Mouse (Mus musculus) forebrain, embryonic 11.5 days (tissue): ENCODE measurements around the gene Adam19. TPM values are rescaled to one million over a fixed set of nuclear protein-coding genes. Genes with fewer than 3 reads are reported as not detected.
A peak's percentile ranks its signal among the peaks of the same experiment; 100 is the strongest.

Experiments
- ATAC-seq: fragments of 200-750 bp; cut with Nextera tagmentation; replicated peaks from 2 replicates; pipeline ENCODE4 v1.8.0; 2017; ENCODE audit warnings: moderate TSS enrichment; ENCODE audit not compliant: low FRiP score
- DNase-seq: peaks from one replicate; pipeline ENCODE4 v3.0.0-alpha.2; 2017; ENCODE audit warnings: low spot score
- H3K27ac ChIP-seq: fragments of 300-500 bp; sonication (generic); 2 replicates; pipeline ENCODE4 v1.5.1; 2014; ENCODE audit warnings: low read depth, low read length
- H3K27me3 ChIP-seq: fragments of 300-500 bp; sonication (generic); 2 replicates; pipeline ENCODE4 v1.6.1; 2014; ENCODE audit warnings: mild to moderate bottlenecking, low read length, mixed read lengths; ENCODE audit not compliant: control insufficient read depth, insufficient read depth
- H3K36me3 ChIP-seq: fragments of 300-500 bp; sonication (generic); 2 replicates; pipeline ENCODE4 v1.6.1; 2014; ENCODE audit warnings: mild to moderate bottlenecking, low read length, moderate library complexity, mixed read lengths; ENCODE audit not compliant: control insufficient read depth, insufficient read depth
- H3K4me1 ChIP-seq: fragments of 300-500 bp; sonication (generic); replicated peaks from 2 replicates; pipeline ENCODE4 v1.6.1; 2014; ENCODE audit warnings: low read length, mixed read lengths; ENCODE audit not compliant: control insufficient read depth, insufficient read depth
- H3K4me2 ChIP-seq: fragments of 300-500 bp; sonication (generic); 2 replicates; pipeline ENCODE4 v1.6.1; 2014; ENCODE audit warnings: low read depth, mild to moderate bottlenecking, low read length, moderate library complexity, mixed read lengths; ENCODE audit not compliant: severe bottlenecking
- H3K4me3 ChIP-seq: fragments of 300-500 bp; sonication (generic); 2 replicates; pipeline ENCODE4 v1.5.1; 2014; ENCODE audit warnings: low read depth, low read length
- H3K9ac ChIP-seq: fragments of 300-500 bp; sonication (generic); 2 replicates; pipeline ENCODE4 v1.6.1; 2014; ENCODE audit warnings: low read length
- H3K9me3 ChIP-seq: fragments of 300-500 bp; sonication (generic); 2 replicates; pipeline ENCODE4 v1.6.1; 2016; ENCODE audit warnings: low read length, mixed read lengths; ENCODE audit not compliant: control insufficient read depth
- WGBS: fragments of 180-500 bp; shearing (Covaris S2); extraction: QIAGEN DNeasy Blood & Tissue Kit; methylation state at CpG from one replicate; pipeline ENCODE4 v1.1.7; 2014; 5-methylcytosine and 5-hydroxymethylcytosine counted together
- polyA plus RNA-seq: library from polyadenylated mRNA; unstranded; fragments of >200 nt; fragmentation: Nextera tagmentation; extraction: Ambion mirVana; gene quantifications from 2 replicates; pipeline ENCODE4 v1.2.1, GENCODE M21; 2014

Gene Adam19
- 7.9 and 8.3 TPM in 2 replicates for polyA plus RNA-seq

DNA sequence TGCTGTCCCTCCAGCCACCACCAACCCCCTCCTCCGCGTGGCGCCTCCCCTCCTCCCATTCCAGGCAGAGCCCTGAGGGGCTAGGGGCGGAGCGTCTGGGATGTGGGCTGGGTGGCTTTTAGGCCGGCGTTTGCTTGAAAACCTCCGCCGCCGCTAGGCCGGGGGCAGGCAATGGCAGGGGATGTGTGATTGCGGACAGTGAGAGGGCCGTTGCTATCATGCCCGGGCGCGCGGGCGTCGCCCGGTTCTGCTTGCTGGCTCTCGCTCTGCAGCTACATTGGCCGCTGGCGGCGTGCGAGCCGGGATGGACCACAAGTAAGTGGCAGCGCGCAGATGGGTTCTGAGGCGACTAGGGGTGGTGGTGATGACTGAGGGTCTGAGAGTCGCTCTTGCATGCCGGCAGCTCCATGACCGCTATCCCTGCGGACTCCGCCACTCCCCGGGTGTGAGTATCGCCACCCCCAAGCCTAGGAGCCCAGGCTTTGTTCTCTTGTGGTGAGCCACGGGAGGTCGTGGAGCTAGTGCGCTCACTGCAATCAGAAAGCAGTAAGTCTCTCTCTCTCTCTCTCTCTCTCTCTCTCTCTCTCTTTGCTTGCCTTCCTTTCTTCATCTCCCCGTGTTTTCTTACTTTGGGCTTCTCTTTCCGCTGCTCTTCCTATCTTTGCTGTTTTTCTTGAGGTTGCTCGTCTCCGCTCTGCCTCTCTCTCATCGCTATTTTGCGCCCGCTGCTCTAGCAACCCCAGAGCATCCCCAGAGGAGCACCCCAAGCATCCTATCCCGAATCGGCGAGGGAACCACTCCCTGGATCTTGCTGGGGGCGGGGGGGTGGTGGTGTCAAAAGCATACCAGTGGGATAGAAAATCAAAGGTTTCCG, at the start of gene Adam19:
Gene Adam19 (plus strand): TSS at position 97 of the 874 bp plus-strand sequence.
- Histone ChIP-seq H3K27me3 (peaks cover 4% of the 10 kb centered on the region), H3K4me3 (peak within 1 kb of the TSS; percentile 59), H3K4me2 (peak within 1 kb of the TSS; percentile 77), H3K4me1 (peaks cover 4% of the 10 kb centered on the region; the same call in 1 of the 2 replicates), H3K36me3 (no peaks in the 10 kb centered on the region), H3K9ac (peak within 1 kb of the TSS; percentile 75), H3K27ac (peak within 1 kb of the TSS; percentile 55), H3K9me3 (no peaks in the 10 kb centered on the region)
- DNase-seq: peak; percentile 91
- peak; percentile 86 for ATAC-seq
- under 1% methylated on average over 49 of the region's 51 CpGs for WGBS

DNA sequence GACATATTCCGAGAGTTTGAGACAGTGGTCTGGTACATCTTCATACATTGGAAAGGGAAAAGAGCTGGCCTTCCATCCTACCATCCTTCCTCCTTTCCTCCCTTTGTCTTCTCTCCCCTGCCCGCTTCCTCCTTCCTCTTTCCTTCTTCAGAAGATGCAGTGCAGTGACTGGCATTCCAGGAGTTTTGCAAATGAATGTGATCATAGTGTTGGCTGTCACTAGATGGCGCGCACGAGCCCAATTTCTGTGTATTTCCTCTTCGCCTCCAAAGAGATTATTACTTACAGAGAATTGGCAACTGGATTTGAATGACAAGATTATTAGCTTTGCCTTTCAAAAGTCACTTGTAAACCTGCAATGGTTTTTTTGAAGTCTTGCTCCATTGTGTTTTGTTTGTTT, 39.7 kb upstream of the Adam19 start:
- 19% methylated on average over 6 of the region's 6 CpGs for WGBS
- H3K4me3 ChIP-seq: no peak overlapping the region
- H3K4me2 ChIP-seq: no peak overlapping the region
- ATAC-seq (no peak), DNase-seq (peak; percentile 85)
- H3K9me3 ChIP-seq: no peaks in the 10 kb centered on the region
- no peaks in the 10 kb centered on the region for H3K4me1 ChIP-seq
- no peak overlapping the region for H3K27ac ChIP-seq
- H3K27me3 ChIP-seq: no peaks in the 10 kb centered on the region
- no peaks in the 10 kb centered on the region for H3K36me3 ChIP-seq
- H3K9ac ChIP-seq: no peak overlapping the region

DNA sequence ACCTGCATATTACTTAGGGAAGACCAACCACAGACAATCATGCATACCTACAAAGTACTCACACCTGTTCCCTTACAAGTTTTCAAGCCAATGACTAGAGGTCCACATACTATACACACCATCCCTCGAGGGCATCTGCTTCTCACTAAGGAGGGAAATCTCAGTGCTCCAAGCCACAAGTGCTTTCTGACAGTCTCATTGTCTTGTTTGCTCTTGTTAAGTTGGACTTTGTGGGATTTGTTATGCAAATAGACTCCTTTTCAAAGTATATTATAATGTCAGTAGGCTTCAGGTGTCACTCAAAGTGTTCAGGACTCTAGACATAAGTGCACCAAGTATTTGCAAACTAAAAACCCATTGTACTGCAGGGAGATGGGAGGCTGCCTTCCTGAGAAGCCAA, 35.5 kb upstream of the Adam19 start:
- no peaks in the 10 kb centered on the region for H3K4me1 ChIP-seq
- no peak overlapping the region for H3K4me3 ChIP-seq
- 80% methylated on average over 1 of the region's 1 CpGs for WGBS
- no peak for ATAC-seq
- H3K27ac ChIP-seq: no peak overlapping the region
- H3K27me3 ChIP-seq: no peaks in the 10 kb centered on the region
- no peaks in the 10 kb centered on the region for H3K36me3 ChIP-seq
- H3K9me3 ChIP-seq: no peaks in the 10 kb centered on the region
- H3K4me2 ChIP-seq: no peak overlapping the region
- peak; percentile 23 for DNase-seq
- no peak overlapping the region for H3K9ac ChIP-seq

DNA sequence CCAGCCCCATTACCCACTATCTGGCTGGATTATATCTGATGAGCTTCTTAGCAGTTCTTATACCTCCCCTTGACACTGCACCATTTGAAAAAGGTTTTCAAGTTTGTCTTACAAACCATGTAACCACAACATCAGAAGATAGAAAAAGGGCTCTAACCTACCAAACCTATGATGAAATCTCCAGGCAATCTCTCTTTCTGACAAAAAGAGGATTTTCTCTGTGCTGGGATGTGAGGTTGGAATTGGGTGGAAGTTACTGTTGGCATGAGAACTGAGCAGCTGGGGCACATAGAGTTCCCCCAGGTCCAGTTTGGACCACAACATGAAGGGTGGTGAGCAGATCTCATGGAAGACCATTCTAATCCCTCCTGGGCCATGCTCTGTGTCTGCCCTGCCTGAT, 33.9 kb upstream of the Adam19 start:
- H3K27ac ChIP-seq: no peak overlapping the region
- H3K4me3 ChIP-seq: no peak overlapping the region
- no peaks in the 10 kb centered on the region for H3K4me1 ChIP-seq
- no peak overlapping the region for H3K4me2 ChIP-seq
- no peaks in the 10 kb centered on the region for H3K27me3 ChIP-seq
- DNase-seq: no peak
- ATAC-seq: no peak
- H3K36me3 ChIP-seq: no peaks in the 10 kb centered on the region
- no peak overlapping the region for H3K9ac ChIP-seq
- H3K9me3 ChIP-seq: no peaks in the 10 kb centered on the region

DNA sequence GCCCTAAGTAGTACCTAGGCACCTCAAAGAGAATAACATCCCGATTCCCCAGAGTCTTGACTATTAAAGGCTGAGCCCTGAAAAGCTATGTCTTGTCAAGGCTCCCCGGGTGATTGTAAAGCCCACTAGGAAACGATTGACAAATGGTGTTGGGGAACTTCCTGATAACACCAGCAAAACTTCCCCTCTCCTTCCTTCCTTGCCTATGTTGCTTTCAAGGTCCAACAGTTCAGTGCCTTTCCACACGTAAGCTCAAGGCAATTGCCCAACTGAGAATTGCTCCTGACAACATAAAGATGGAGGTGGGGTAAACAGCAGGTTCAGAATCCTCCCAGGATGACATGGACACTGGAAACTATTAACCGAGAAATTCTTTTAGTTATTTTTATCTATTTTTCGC, 32.8 kb upstream of the Adam19 start:
- H3K4me3 ChIP-seq: no peak overlapping the region
- 84% methylated on average over 6 of the region's 6 CpGs for WGBS
- no peak overlapping the region for H3K27ac ChIP-seq
- ATAC-seq (no peak), DNase-seq (no peak)
- H3K4me1 ChIP-seq: no peaks in the 10 kb centered on the region
- no peaks in the 10 kb centered on the region for H3K36me3 ChIP-seq
- no peaks in the 10 kb centered on the region for H3K9me3 ChIP-seq
- no peak overlapping the region for H3K9ac ChIP-seq
- no peak overlapping the region for H3K4me2 ChIP-seq
- no peaks in the 10 kb centered on the region for H3K27me3 ChIP-seq

DNA sequence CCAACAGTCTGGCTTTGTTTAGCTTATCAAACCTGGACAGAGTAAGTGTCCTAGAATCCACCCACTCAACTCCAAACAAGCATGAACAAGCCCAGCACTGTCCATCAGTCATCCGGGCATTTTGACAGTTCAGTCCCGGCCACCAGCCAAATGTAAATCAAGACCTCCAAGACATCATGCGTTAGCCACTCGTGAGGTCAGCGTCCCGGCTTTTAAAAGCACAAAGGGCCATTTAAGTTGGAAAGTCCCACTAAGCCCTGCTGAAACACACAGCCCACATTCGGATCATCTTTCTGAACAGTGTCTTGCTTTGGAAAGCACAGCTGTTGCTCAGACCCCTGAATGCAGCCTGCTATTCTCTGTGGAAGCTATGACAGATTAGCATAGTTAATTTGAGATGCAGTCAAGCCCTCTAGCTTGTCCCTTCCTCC, 29.8 kb upstream of the Adam19 start:
- no peak for ATAC-seq
- no peak for DNase-seq

DNA sequence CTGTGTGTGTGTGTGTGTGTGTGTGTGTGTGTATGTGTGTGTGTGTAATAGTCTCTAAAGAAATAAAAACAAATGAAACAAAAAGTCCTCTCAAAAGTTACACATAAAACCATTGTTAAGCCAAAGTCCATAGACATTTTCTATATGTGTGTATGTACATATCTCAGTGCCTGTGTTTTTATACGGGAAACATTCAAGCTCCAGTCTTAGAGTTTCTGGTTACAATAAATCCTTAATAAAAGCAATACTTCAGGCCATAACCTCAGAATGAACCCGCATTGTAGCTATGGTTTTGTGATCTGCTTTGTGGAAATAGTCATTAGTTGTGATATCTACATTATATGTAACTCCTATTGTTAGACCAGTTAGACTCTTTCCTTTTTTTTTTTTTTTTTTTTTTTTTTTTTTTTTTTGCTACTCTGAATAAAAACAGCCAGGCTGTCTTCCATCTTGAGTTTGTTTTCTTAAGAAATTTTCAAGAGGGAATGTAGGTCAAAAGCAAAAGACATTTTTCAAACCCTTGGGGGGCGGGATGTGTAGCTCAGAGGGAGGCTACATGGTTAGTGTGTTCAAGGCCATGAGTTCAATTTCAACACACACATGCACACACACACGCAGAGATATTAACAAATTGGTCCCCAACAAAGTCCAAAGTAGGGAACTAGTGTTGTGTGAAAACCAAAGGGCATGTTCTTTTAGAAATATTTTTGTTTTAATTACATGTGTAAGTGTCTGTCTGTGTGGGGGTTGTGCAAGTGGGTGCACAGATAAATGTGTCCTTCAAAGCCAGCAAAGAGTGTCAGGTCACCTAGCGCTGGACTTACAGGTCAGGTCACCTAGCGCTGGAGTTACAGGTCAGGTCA, 27.6 kb upstream of the Adam19 start:
- H3K4me1 ChIP-seq: no peaks in the 10 kb centered on the region
- H3K4me2 ChIP-seq: no peak overlapping the region
- no peak for DNase-seq
- H3K4me3 ChIP-seq: no peak overlapping the region
- H3K27ac ChIP-seq: no peak overlapping the region
- no peaks in the 10 kb centered on the region for H3K36me3 ChIP-seq
- H3K9me3 ChIP-seq: no peaks in the 10 kb centered on the region
- ATAC-seq: no peak
- WGBS: 84% methylated on average over 6 of the region's 6 CpGs
- no peaks in the 10 kb centered on the region for H3K27me3 ChIP-seq
- H3K9ac ChIP-seq: no peak overlapping the region

More for the DNA sequence above, 29.8 kb upstream of the Adam19 start:
- Histone ChIP-seq H3K4me3 (no peak overlapping the region), H3K27me3 (no peaks in the 10 kb centered on the region), H3K4me1 (no peaks in the 10 kb centered on the region), H3K9me3 (no peaks in the 10 kb centered on the region), H3K4me2 (no peak overlapping the region), H3K9ac (no peak overlapping the region), H3K36me3 (no peaks in the 10 kb centered on the region), H3K27ac (no peak overlapping the region)
- WGBS: 73% methylated on average over 7 of the region's 7 CpGs

DNA sequence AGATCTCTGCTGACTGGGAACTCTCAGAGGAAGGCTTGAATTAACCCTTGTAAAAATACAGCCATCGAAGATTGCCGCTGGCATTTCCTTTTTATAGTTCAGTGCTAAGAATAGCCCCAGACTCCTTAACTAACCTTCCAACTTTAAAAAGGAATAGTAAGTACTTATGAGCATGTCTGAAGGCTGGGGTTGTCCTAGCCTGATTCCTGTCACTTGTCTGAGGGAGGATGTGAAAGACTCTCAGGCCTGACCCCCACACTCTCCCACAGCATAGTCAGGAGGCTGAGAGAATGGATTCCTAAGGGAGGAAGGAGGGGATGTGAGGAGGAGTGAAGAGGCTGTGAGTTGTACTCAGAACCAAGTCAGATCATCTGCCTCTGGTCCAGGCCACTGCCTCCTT, 26.3 kb upstream of the Adam19 start:
- no peak overlapping the region for H3K9ac ChIP-seq
- no peaks in the 10 kb centered on the region for H3K27me3 ChIP-seq
- no peak overlapping the region for H3K4me2 ChIP-seq
- no peaks in the 10 kb centered on the region for H3K4me1 ChIP-seq
- 79% methylated on average over 2 of the region's 2 CpGs for WGBS
- H3K4me3 ChIP-seq: no peak overlapping the region
- H3K9me3 ChIP-seq: no peaks in the 10 kb centered on the region
- DNase-seq: no peak
- no peak overlapping the region for H3K27ac ChIP-seq
- H3K36me3 ChIP-seq: no peaks in the 10 kb centered on the region
- no peak for ATAC-seq
